Mouse (Mus musculus) heart, adult 2 months (tissue): ENCODE results near the gene Samd4b. TPM values are rescaled to one million over a fixed set of nuclear protein-coding genes. Genes with fewer than 3 reads are reported as not detected.

ENCODE experiments used
- DNase-seq, 2 experiments: peaks; one replicate each; pipeline ENCODE4 v3.0.0; 2021
- H3K27ac ChIP-seq: fragments of 200-600 bp; 2 replicates; pipeline ENCODE4 v1.8.1; 2022
- H3K27me3 ChIP-seq: fragments of 200-500 bp; 2 replicates; pipeline ENCODE4 v1.6.1; 2012; ENCODE audit warnings: mild to moderate bottlenecking, low read length, inconsistent platforms, mixed read lengths; ENCODE audit not compliant: control insufficient read depth, insufficient read depth
- H3K36me3 ChIP-seq: fragments of 200-500 bp; 2 replicates; pipeline ENCODE4 v1.6.1; 2012; ENCODE audit warnings: low read length, inconsistent platforms; ENCODE audit not compliant: control insufficient read depth, insufficient read depth
- H3K4me1 ChIP-seq: fragments of 200-500 bp; 2 replicates; pipeline ENCODE4 v1.6.1; 2011; ENCODE audit warnings: low read length; ENCODE audit not compliant: control insufficient read depth, insufficient read depth
- H3K4me3 ChIP-seq: fragments of 200-600 bp; 2 replicates; pipeline ENCODE4 v1.8.1; 2022
- H3K79me2 ChIP-seq: fragments of 200-500 bp; replicated peaks from 2 replicates; pipeline ENCODE4 v1.6.1; 2012; ENCODE audit warnings: mild to moderate bottlenecking, inconsistent platforms, low read length, moderate library complexity, mixed read lengths; ENCODE audit not compliant: control insufficient read depth, insufficient read depth
- H3K9ac ChIP-seq: fragments of 200-500 bp; 2 replicates; pipeline ENCODE4 v1.6.1; 2012; ENCODE audit warnings: low read depth, mild to moderate bottlenecking, control low read depth, inconsistent platforms, low read length, mixed read lengths
- CTCF ChIP-seq: fragments of 200-600 bp; IDR thresholded peaks from 2 replicates; pipeline ENCODE4 v1.8.1; 2022; ENCODE audit warnings: antibody characterized with exemption, mild to moderate bottlenecking, moderate library complexity
- EP300 ChIP-seq: fragments of 200-500 bp; IDR thresholded peaks from 2 replicates; pipeline ENCODE4 v1.6.1; 2011; ENCODE audit warnings: low read depth, low read length, control low read depth; ENCODE audit not compliant: insufficient read depth
- POLR2A ChIP-seq: fragments of 200-500 bp; IDR thresholded peaks from 2 replicates; pipeline ENCODE4 v1.6.1; 2011; ENCODE audit warnings: mild to moderate bottlenecking, low read depth, low read length, control low read depth; ENCODE audit not compliant: insufficient read depth
- WGBS: fragments of 180-500 bp; shearing (Covaris S2); methylation state at CpG from one replicate; pipeline ENCODE4 v1.1.7; 2018; 5-methylcytosine and 5-hydroxymethylcytosine counted together
- intact Hi-C: fragments of 180-260 bp; cut with DNase I; formaldehyde crosslinking; loops from one replicate; pipeline ENCODE4 v1.15.1; 2025
- polyA plus RNA-seq: library from polyadenylated mRNA; depleted of rRNA; stranded (reverse); fragments of >200 nt; gene quantifications from 2 replicates; pipeline ENCODE4 v1.2.3, GENCODE M21; 2012
- total RNA-seq, 2 experiments: library from RNA; stranded (reverse); gene quantifications; 2 replicates each; pipeline ENCODE4 v1.2.3; 2021

Samd4b gene
- total and polyA plus RNA-seq, 3 experiments = 21.9 to 46.1 (median 22.4) TPM

DNA sequence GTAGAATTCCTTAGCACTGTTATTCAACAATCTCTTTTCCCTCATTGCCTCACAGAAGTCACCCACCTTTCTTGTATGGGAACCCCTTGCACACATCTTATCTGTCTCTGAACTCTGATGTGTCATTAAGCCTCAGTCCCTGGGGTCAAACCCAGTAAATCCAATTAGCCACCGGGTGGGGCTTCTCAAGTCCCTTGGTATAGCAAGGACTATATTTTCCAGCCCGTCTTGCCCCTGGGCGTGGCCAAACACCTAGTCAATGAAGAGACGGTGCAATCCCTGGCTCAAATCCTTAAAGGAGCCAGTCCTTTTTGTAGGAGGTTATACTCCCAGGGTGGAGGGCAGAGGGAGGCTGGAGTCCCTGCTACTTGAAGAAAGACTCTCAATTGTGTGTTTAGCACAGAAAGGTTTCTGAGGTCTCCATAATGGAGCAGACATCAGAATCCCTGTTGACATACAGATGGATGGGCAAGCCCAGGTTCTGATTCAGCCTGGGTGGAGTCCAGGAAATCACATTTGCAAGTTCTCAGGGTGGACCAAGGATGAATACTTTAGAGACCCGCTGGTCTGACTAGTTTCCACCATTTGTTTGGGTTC is 41.9 kb downstream of the Samd4b start:
- no peak for DNase-seq
- intact Hi-C loops = no loop called here

DNA sequence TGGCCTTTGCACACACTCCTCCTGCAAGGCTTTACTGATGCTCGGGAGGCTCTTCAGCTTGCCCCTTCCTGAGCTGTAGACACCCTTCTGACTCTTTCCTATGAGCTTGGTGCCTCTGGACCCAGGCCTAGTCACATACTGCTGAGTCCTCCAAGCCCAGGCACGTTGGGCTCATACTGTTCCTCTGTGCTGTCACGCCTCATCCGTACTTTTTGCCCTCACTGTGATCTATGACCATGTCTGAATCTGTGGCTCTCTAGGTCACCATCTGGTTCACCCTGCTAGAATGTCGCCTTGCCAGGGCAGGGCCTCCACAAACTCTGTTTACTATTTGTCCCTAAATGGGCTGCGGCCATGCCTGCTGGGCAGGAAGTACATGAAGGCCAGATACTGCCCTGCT is 44.9 kb downstream of the Samd4b start:
- Histone ChIP-seq H3K27ac (no peak overlapping the region), H3K4me3 (no peak overlapping the region), H3K9ac (no peak overlapping the region), H3K27me3 (no peaks in the 10 kb centered on the region), H3K79me2 (no peaks in the 10 kb centered on the region), H3K4me1 (no peaks in the 10 kb centered on the region), H3K36me3 (no peaks in the 10 kb centered on the region)
- no peak for DNase-seq
- WGBS = 91% methylated on average over 6 of the region's 6 CpGs
- intact Hi-C loops = no loop called here
- TF ChIP-seq CTCF (no peak), EP300 (no peak), POLR2A (no peak)

More for the DNA sequence above, 41.9 kb downstream of the Samd4b start:
- no peak for TF ChIP-seq POLR2A
- no peak for TF ChIP-seq EP300
- TF ChIP-seq CTCF = no peak
- H3K9ac ChIP-seq = no peak overlapping the region
- WGBS = 17% methylated on average over 5 of the region's 5 CpGs
- no peaks in the 10 kb centered on the region for H3K79me2 ChIP-seq
- H3K4me3 ChIP-seq = no peak overlapping the region
- H3K27ac ChIP-seq = no peak overlapping the region
- H3K27me3 ChIP-seq = no peaks in the 10 kb centered on the region
- H3K36me3 ChIP-seq = no peaks in the 10 kb centered on the region
- H3K4me1 ChIP-seq = no peaks in the 10 kb centered on the region; the same call in 1 of the 2 replicates

DNA sequence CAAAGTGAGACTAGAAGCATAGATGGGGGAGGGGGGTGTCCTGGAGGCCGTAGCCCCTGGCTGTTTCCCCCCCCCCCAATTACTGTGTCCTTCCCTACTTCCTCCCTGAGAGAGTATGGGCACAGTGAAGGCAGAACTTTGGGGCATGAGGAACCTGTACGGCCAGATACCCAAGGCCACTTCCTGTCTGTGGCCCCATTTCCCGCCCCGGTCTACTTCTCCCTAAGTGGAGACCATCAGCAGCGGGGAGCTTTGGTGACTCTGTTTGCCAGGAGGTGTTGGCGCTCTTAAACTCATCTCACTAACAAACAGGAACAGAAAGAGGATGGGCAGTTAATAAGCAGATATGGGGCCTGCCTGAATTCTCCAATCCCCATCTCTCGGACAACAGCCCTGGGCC is 50.3 kb downstream of the Samd4b start:
- peaks cover 14% of the 10 kb centered on the region for H3K27me3 ChIP-seq
- WGBS = 64% methylated on average over 7 of the region's 7 CpGs
- no peak for DNase-seq

DNA sequence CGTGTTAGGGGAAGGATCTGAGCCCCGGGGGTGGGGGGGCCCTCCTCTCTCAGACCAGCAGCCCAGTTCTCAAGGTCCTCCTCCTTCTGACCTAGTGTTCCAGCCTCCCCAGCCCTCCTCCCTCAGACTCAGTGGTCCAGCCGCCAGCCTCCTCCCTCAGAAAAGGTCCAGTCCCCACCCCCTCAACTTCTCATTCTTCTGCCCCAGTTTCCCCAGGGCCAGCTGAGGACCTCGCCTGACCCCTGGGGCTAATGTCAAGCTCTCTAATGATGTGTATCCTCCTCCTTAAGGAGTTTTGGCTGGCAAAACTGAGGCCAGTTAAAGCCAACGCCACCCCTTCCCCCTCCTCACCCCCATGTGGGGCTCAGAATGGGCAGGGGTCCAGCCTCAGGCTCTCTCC is 50.8 kb downstream of the Samd4b start, which contains the start of gene Nccrp1:
Gene Nccrp1 (minus strand): TSS at position 101 of the 400 bp plus-strand sequence.
- WGBS = 13% methylated on average over 5 of the region's 5 CpGs
- Histone ChIP-seq H3K27ac (no peak within 1 kb of the TSS), H3K36me3 (no peaks in the 10 kb centered on the region), H3K4me1 (no peaks in the 10 kb centered on the region), H3K27me3 (peaks cover 14% of the 10 kb centered on the region), H3K79me2 (no peaks in the 10 kb centered on the region), H3K4me3 (no peak within 1 kb of the TSS), H3K9ac (no peak within 1 kb of the TSS)
- no peak for DNase-seq
- intact Hi-C loops = no loop called here
- TF ChIP-seq EP300 = no peak
- TF ChIP-seq POLR2A = no peak
- no peak for TF ChIP-seq CTCF

More for the DNA sequence above, 50.3 kb downstream of the Samd4b start:
- Histone ChIP-seq H3K4me3 (no peak overlapping the region), H3K27ac (no peak overlapping the region), H3K79me2 (no peaks in the 10 kb centered on the region), H3K9ac (no peak overlapping the region), H3K4me1 (no peaks in the 10 kb centered on the region), H3K36me3 (no peaks in the 10 kb centered on the region)
- TF ChIP-seq POLR2A (no peak), CTCF (no peak), EP300 (no peak)
- intact Hi-C loops = no loop called here

DNA sequence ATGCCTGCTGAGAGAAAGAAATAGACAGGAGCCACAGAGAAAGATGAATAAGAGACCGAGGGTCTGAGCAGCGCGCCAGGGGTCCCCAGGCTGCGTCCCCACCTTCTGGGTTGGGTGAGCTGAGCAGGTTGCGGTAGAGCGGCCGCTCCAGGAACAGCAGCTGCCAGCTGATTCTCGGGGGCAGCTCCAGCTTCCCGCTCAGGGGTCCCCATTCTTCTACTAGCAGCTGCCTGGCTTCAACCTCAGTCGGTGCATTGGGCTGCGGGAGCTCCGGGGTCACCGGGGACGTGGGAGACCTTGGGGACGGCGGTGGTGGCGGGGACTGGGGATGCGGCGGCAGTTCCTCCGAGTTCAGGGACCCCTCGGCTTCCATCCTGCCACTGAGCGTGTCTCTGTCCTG is 51.3 kb downstream of the Samd4b start:
- intact Hi-C loops = no loop called here
- no peak for DNase-seq
- H3K27me3 ChIP-seq = peaks cover 14% of the 10 kb centered on the region
- no peak overlapping the region for H3K4me3 ChIP-seq
- TF ChIP-seq CTCF = no peak
- TF ChIP-seq POLR2A = no peak
- no peak for TF ChIP-seq EP300
- no peaks in the 10 kb centered on the region for H3K79me2 ChIP-seq
- H3K27ac ChIP-seq = no peak overlapping the region
- H3K4me1 ChIP-seq = no peaks in the 10 kb centered on the region
- no peaks in the 10 kb centered on the region for H3K36me3 ChIP-seq
- H3K9ac ChIP-seq = no peak overlapping the region
- 3% methylated on average over 22 of the region's 22 CpGs for WGBS

DNA sequence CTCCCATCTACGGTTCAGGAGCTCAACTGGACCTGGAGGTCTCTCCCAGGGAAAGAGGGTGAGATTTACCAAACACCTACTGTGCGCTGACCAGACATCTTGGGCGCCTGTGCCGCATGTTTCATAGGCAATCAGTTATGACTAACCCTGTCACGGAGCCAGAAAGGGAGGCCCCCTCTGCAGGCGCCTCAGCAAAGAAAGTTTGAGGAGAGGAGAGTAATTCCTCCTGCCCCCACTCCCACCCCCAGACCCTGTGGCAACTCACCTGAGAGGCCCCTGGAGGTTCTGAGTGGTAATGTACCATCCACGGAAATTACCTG is 52.1 kb downstream of the Samd4b start:
- no peak overlapping the region for H3K27ac ChIP-seq
- no peak overlapping the region for H3K9ac ChIP-seq
- H3K79me2 ChIP-seq = no peaks in the 10 kb centered on the region
- no peak overlapping the region for H3K4me3 ChIP-seq
- H3K27me3 ChIP-seq = peaks cover 14% of the 10 kb centered on the region
- TF ChIP-seq POLR2A (no peak), CTCF (no peak), EP300 (no peak)
- no peaks in the 10 kb centered on the region for H3K4me1 ChIP-seq
- H3K36me3 ChIP-seq = no peaks in the 10 kb centered on the region
- 47% methylated on average over 7 of the region's 7 CpGs for WGBS
- intact Hi-C loops = no loop called here
- DNase-seq = no peak
